Mouse (Mus musculus) inflammation-experienced regulatory T-cells, adult 6 months (primary cell): Measurements from ENCODE around the gene Dusp6. TPM values are rescaled to one million over a fixed set of nuclear protein-coding genes. Genes with fewer than 3 reads are reported as not detected.
"Not testable (repeated sequence)": the region's sequence is repeated elsewhere in the genome, so short reads cannot be mapped to it uniquely, and the experiment has no call there.

ENCODE experiments used
- ATAC-seq: one replicate; pipeline ENCODE4 v1.8.0; 2017
- polyA plus RNA-seq, 3 experiments: library from polyadenylated mRNA; unstranded; fragments of 100-300 nt; shearing (Covaris generic); gene quantifications; one replicate each; pipeline ENCODE4 v1.2.1; 2017

Gene Dusp6
- polyA plus RNA-seq, result 10 to 100 TPM; 32.8 to 52.8 (median 41.2) TPM

DNA sequence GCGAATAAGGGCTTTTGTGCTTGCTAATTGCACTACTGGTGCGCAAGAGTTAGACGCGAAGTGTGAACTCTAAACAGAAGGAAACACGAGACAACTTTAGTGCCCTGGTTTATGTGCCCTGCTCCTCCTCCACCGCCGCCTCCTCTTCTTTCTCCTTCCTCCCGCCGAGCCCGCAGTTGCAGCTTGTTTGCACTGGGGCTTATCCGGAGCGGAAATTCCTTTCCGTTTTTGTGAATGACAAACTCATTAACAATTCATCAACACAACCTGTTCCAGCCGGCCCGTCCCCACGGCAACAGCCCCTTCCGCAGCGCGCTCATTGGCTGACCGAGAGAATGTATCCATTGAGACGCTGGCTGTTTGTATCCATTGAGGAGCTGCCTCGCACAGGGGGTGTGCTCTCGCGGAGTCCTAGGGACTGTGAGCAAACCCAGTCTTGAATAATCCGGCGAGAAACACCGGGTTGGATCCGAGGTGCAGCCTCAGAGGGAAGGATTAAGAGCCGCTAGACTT, at the start of gene Dusp6:
Dusp6 (plus strand) TSS at position 365 of the 513 bp plus-strand sequence.
- ATAC-seq, result peak; percentile 69

DNA sequence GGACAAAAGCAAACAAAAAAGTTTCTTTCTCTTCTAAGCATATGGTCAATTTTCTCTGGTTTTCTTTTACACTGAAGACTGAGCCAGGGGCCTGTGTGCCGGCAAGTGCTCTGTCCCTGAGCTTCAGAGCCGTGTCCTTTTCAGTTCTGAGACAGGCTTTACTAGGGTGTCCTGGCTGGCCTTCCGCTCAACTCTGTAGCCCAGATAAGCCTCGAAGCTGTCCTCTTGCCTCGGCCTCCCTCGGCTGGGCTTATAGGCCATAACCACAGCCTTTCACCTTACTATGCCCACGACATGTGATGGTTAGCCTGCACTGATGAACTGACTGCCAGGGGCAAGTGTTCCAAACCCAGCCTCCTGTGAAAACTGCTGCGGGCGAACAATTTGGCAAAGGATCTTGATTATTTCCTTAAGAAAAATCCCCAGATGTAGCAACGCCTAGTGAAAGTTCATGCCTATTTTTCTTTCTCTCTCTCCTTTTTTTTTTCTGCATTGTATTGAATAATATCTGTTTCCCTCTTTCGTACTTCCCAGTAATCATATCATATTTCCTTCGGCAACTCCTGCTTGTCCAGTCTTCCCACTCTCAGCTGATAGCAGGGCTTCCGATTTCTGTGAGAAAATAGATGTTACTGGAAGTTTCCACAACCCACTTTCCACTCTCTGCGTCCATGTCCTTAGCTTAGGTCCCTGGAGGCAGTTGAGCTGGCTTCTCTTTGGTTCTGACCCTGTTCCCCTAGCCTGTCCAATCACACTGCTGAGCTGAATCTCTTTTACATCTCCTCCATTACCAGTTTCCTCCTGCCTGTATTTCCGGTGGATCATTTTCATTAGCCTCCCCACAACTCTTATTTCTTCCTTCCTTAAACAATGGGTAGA, 48.4 kb upstream of the Dusp6 start:
- ATAC-seq, result no peak

DNA sequence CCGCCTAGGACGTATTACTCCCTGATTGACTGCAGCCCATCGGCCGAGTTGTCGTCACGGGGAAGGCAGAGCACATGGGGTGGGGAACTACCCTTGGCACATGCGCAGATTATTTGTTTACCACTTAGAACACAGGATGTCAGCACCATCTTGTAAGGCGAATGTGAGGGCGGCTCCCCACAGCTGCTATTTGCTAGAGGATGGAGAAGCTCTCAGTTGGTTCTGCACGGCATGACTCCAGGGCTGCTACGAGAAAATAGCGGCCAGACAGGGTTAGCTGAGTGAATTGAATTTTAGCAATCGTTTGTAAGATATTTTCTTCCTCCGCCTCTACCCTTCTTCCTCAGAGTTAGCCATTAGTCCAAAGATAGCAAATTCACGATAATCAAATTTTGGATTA, 46.5 kb upstream of the Dusp6 start:
- ATAC-seq, result not testable (repeated sequence)

DNA sequence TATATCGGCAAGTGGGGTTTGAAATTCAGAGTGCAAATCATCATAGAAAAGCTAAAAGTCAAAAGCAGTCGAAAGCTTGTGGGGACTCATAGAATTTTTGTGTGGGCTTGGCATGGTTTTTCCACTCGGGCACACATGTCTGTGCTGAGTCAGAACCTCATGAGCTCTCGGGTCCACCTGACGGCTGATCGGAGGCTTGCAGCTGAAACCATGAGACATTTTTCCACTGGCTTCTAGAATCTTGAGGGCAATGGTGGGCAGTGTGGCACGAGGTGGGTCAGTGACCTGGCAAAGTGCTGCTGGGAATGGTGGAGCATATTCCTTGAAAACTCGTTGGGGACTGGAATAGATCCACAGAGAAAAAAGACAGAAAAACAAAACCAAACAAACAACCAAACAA, 41.5 kb upstream of the Dusp6 start:
- peak; percentile 95 for ATAC-seq

DNA sequence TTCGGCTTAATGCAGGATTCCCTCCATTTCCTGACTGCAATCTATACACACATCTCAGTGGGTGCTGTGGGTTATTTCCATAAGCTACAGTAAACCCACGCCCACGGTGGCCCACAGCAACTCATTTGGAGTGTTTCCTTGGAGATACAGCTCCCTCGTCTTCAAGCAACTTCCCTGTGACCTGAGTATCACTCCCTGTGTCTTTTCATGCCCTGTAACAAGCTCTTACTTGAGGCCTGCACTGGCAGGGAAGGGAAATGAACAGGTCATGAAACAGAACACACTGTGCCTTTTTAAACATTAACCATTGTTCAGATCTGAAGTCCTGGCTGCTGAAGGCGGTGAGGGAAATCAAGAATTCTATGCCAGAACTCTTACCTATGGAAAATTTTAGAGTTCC, 40.3 kb upstream of the Dusp6 start:
- no peak for ATAC-seq

DNA sequence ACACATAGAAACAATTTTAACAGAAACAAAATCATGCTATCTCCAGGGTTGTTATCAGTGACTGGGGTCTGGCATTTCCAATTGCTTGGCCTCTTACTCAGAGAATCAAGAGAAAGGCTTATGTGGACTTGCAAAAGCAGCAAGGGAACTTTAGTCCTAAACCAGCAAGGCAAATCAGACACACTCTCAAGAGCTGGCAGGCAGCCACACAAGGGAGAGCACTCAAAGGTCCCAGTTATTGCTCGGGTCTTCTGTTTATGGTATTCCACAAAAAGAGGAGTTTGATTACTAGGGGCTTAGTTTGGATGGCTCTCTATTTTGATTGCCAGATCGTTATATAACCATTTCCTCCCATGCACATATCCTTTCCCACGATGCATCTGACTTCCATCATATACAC, 38.8 kb upstream of the Dusp6 start:
- no peak for ATAC-seq

DNA sequence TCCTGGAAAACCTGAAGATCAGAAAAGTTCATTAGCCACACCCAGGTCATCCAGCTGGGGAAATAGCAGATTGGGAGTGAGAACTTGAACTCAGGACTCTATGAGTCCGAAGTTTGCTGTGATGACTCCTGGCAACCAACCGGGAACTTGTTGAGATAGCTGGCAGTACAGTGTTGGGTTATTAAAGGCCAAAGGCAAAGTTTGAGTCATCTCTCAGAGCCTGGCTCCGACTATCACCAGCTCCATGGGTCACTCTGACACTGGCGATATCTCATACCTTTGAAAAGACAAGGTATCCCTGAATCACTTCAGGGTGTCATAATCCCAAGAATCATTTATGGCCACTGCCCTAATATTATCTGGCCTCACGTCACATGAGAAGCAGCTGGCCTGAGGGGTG, 36.2 kb upstream of the Dusp6 start:
- ATAC-seq, result no peak

DNA sequence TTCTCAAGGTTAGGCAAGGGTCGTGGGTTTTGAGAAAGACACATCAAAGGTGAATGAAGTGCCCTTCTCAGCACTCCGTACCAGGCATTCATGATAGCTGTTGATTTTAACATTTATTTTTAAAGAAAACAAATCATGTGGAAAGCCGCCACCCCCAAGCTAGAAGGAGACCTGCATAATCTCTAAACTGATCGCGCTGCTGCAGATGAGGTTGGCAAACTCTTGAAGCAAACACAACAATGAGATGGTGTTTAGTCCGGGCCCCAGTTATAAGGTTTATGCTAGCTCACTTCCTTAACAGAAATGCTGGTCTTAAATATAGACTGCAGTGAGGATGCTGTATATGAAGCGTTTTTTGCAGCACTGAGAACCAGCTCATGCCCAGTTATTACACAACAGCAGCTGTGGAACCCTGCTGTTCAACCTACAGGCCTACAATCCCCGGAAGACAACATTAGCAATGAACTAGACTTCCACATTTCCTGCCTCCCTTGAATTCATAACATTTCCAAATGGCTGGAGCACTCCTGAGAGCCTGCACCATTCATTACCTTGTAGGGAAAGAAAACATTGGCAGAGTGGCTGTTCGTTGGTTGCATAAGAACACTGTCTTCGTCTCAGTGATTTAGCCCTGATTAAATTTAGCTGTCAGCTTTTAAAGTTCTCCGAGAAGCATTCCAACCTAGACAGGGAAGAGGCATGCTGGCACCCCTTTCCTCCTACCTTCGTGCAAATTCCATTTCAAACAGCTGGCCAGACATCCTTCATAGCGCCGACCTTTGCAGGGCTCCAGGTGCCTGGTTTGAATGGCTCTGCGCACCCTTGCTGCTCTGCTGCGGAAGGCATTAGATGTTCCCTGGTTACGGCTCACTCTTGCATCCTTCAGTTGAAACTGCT, 34.8 kb upstream of the Dusp6 start:
- peak; percentile 28 for ATAC-seq

DNA sequence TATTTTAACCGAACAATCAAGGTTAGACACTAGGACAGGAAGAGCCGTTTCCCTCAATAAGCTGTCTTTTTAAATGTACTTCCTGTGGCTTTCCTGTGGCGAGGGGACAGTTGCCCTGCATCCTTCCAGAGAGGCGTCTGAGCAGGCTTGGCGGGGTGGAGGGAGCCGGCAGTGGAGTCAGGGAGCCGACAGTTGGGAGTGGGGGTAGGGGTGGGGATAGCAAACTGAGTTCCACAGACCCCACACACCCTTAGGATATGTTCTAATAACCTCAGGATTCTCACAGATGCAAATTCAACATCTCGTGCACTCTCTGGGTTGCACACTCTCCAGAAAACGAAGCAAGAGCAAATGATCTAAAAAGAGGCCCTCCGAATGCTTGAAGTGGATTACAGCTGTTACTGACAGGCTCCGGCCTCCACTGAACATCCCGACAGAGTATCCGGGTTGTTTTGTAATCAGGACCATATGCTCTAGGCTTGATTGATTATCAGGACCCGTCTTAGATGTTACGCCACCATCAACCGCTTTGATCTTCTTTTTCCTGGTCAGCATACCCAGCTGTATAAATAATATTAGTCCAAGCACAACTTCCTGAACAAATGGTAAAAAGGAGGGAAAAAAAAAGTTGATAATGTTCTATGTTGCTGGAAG, 33.9 kb upstream of the Dusp6 start:
- peak; percentile 60 for ATAC-seq

DNA sequence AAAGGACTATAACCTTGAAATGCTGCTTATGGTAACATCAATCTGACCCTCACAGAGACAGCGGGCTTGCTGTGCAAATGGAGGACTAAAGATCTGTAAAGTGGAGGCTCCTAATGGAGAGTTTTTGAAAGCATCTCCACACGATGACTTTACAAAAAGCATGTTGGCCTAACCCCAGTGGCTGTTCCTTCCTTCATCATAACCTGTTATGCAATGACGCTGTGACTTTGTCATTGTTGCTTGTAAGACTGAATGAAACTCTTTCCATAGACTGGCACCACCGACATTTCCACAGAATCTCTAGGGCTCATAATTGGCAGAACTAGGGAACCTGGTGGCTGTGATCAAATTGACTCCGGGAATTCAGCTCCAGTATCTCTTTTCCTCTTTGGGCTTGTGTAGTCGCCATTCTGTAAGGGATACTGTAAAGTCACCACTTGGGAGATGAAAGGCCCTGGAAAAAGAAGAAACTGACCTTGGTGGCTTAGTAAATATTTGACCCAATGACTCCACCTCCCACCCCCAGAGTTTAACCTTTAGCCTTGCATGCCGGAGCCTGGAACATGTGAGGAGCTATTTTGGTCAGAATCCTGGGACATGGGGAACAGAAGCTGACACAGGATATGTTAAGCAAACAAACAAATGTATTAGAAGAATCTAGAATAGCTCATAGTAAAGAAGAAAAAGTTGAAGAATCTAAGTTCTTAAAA, 30.4 kb upstream of the Dusp6 start:
- no peak for ATAC-seq

DNA sequence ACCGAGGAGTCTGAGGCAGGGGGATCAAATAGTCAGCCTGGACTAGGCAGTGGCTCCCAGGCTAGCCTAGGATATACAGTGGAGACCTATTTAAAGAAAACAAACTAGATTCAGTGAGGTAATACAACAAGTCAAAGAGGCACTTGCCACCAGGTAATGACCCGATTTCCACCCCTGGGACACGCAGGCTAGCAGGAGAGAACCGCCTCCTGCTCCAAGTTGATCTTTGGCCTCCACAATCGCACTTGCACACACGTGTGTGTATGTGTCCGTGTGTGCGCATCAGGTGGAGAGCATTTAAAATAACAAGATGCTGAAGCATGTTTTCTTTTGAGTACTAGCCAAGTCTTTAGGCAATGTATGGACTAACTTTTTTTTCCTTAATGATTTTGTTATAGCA, 28.7 kb upstream of the Dusp6 start:
- ATAC-seq, result no peak

DNA sequence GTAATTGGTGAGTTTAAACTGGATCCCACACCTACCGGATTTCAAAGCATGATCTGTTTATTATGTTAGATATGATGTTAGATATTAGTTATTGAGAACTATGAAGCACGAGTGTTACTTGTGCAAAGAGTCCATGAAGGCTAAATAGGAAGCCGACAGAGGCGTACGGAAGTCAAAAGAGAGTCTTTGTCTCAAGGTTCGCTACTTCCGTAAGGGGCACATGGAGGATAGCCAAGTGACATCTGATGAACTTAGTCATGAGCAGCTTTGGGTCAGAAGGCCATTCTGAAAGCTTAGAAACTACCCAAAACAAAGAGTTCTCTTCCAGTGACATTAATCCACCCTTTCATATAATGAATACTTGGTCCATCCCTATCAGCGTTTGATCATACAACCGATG, 27.9 kb upstream of the Dusp6 start:
- ATAC-seq, result no peak

DNA sequence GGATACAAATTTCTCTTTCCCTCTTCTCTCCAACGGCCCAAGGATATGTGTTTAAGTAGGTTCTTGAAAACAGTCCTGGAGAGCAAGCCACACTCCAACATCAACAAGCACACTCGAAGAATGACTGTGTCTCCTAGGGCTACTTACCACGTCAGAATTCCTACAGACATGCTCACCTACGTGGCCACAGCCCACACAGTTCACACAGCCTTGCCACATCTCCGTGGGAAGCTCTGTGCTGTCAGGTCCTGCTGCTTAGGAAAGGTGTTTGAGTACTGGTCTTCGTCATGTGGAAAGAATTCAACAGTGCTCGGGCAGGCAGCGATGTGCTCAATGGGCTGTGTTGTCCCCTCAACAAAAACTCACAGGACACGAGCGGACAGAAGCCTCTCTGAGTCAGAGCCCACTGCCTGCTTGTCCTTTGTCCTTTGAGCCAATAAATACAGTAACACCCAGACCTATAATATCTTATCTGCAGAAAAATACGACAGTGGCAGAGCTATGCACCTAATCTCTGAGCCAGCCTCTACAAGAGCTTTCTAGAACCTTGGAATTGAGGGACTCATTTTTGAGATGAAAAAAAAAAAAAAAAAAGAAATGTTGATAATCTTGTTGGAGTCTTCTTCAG, 25.7 kb upstream of the Dusp6 start:
- ATAC-seq, result no peak

DNA sequence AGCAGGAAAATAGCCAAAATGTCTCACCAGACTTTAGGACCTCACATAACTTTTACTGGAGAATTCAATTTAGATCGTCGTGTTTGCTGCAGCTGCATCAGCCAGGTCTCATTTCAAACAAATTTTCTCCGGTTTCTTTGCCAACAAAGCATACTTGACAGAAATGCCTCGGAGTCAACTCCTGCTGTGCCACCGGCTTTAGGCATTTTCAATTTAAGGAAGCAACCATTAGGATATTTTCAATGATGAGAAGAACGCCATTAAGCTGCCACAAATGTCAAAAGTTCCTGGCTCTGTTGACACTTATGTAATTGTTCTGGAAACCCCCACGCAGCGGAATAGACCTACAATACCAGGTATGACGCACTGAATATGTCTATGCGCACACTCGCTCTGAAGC, 24.5 kb upstream of the Dusp6 start:
- no peak for ATAC-seq

DNA sequence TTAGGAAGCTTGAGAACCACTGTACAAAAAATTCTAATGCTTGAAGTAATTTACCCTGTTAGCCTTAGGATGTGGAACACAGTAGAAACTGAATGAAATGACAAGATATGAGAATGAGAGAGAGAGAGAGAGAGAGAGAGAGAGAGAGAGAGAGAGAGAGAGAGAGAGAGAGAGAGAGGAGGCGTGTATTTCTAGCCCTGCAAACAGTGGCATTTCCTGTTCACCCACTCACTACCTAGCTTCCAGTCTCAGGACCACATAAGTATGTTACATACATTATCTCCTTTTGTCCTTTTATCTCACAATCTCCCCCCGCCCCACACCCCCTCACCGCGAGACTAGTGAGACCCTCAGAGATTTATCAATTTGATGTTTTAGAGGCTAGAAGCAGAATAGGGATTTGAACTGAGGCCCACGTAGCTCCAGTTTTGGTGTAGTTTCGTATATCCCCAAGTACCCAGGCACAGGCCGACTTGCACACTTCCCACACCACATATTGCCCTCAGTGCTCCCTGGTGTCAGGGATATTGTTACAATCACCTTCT, 21.7 kb upstream of the Dusp6 start:
- peak; percentile 56 for ATAC-seq

DNA sequence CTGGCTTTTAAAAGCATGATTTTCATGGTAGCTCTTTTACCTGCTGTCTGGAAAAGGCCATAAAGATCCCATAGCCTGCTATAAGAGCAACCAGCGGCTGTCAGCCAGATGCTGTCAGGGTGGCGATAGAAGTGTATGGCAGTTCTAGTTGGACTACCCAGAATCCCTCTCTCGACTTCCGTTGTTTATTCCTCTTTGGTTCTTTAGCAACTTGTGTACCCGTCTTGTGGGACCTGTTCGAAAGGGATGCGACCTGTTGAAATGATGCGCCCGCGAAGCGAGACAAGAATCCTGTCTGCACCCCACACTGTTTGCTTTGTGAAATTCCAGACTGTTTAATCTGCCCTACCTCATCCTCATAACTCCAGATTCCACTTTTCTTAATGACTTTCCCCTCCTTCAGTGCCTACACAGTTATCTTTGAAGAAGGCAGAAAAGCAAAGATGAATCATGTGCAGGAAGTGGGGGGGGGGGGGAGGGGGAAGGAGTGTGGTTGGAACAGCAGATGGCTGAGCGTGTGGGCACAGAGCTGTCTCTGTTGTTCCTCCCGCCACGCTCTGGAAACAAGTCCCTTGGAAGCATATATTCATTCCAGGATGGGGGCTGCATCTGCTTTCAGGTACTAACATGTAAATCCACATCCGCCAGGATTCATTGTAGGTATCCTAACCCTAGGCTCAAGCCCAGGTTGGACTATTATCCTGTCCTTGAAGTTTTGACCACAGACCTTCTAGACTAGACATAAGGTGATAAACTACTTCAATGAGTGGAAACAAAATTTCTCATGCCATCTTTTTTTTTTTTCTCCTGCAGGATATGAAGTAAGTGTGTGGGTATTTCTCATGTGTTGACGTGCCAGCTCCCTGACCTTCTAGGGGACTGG, 21.0 kb upstream of the Dusp6 start:
- peak; percentile 76 for ATAC-seq

DNA sequence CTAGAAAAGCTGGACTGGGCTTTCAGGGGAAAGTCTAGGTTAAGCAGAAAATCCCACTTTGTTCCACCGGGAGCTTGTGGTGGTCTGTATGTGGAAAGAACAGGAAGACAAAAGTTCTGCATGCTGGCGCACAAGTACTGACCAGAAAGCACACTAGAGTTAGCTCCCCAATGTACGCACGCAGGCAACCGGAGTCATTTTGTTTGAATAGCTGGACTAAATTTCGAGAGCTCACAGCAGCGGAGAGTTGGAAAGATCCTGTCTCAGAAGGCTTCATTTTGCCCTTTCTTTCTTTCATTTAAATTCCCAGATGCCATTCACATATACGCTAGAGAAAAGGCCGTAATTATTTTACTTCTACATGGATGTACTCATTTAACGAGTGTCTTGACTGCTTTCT, 20.3 kb upstream of the Dusp6 start:
- ATAC-seq, result no peak

DNA sequence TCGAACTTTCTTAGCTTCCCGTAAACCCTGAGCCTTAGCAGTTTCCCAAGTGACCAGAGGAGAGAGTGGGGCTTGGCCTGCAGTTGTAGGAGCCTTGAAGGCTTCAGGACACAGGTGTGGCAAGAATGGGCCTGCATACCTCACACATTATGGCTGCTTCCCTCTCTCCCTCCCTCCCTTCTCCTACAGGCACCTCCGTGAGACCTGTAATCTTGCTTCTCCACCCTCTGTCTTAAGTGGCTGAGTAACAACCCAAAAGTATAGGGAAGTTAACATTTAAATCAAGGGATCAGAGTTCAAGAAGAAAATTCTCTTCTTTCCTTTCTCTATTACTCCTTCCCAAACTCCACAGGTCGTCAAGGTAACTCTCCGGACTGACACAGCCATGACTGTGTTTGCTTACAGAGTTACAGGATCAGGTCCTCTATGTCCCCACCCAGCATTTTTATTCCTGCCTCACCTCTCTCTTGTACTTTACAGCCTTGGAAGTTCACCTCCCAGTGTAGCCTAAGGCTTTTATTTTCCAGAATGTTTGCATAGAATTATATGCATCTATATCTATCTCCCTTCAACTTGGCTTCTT, 19.0 kb upstream of the Dusp6 start:
- no peak for ATAC-seq

DNA sequence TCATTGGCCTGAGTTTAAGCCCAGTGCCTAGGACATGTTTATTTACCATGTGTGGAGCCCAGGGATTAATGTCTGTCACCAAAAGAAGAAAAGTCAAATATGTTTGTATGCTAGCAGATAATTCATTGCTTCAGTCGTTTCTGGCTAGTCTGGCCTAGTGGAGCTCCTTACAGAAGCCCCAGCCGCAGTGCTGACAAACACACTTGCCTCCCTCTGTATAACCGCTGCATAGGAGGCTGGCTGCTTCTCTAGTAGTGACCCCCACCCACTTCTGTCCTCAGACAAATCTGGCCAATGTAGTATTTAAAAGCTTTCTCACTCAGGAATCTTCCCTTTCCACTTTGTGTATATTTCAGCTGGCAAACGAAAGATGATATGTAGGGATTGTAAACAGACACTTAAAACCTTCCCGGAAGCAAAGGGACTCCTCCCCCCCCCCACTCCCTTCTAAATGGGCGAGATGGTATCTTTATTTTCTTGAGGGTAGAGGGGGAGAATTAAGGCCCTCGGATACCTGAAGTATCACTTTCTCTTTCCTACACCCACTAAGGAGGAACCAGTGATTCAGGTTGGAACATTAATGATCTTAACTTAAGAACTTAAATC, 18.3 kb upstream of the Dusp6 start:
- peak; percentile 14 for ATAC-seq
